Mouse (Mus musculus) MEL (cell line): Measurements from ENCODE around the gene Pcsk4. TPM values are rescaled to one million over a fixed set of nuclear protein-coding genes. Genes with fewer than 3 reads are reported as not detected.

Experiments
- DNase-seq: peaks from one replicate; pipeline ENCODE4 v3.0.0; 2011; ENCODE audit warnings: low read depth, low spot score
- H3K27ac ChIP-seq: 2 replicates; pipeline ENCODE4 v1.5.1; 2012; ENCODE audit warnings: low read depth, mild to moderate bottlenecking, control low read depth, low read length, moderate library complexity; ENCODE audit not compliant: control insufficient read depth
- H3K27me3 ChIP-seq, 2 experiments: fragments of 150-350 bp in 1 of 2; sonication (generic) in 1 of 2; 2 replicates each; pipeline ENCODE4 v1.6.1; 2012; ENCODE audit warnings: low read length in 2 of 2, mild to moderate bottlenecking in 2 of 2, improper control_type of control experiment in 1 of 2, moderate library complexity in 1 of 2; ENCODE audit not compliant: insufficient read depth in 2 of 2, control insufficient read depth in 1 of 2
- H3K36me3 ChIP-seq, 2 experiments: 2 replicates each; pipeline ENCODE4 v1.6.1; 2012 to 2014; ENCODE audit warnings: low read length in 2 of 2, improper control_type of control experiment in 1 of 2, inconsistent platforms in 1 of 2, mild to moderate bottlenecking in 1 of 2; ENCODE audit not compliant: insufficient read depth in 2 of 2, control insufficient read depth in 1 of 2
- H3K4me1 ChIP-seq, 2 experiments: fragments of 150-350 bp in 1 of 2; sonication (generic) in 1 of 2; 2 replicates each; pipeline ENCODE4 v1.6.1; 2012; ENCODE audit warnings: low read length in 2 of 2, improper control_type of control experiment in 1 of 2, mild to moderate bottlenecking in 1 of 2; ENCODE audit not compliant: insufficient read depth in 2 of 2, control insufficient read depth in 1 of 2
- H3K4me3 ChIP-seq, 2 experiments: fragments of 150-350 bp in 1 of 2; sonication (generic) in 1 of 2; 2 replicates each; pipeline ENCODE4 v1.5.1; 2012; ENCODE audit warnings: low read depth in 2 of 2, low read length in 2 of 2, mild to moderate bottlenecking in 2 of 2, moderate library complexity in 2 of 2, control low read depth in 1 of 2, improper control_type of control experiment in 1 of 2; ENCODE audit not compliant: control insufficient read depth in 1 of 2, insufficient read depth in 1 of 2
- H3K79me2 ChIP-seq: 2 replicates; pipeline ENCODE4 v1.6.1; 2012; ENCODE audit warnings: mild to moderate bottlenecking, low read length, moderate library complexity; ENCODE audit not compliant: control insufficient read depth, poor library complexity, insufficient read depth
- H3K9ac ChIP-seq: 2 replicates; pipeline ENCODE4 v1.6.1; 2012; ENCODE audit warnings: low read depth, mild to moderate bottlenecking, control low read depth, low read length, moderate library complexity; ENCODE audit not compliant: control insufficient read depth, poor library complexity, severe bottlenecking
- H3K9me3 ChIP-seq: fragments of 150-350 bp; sonication (generic); replicated peaks from 2 replicates; pipeline ENCODE4 v1.6.1; 2012; ENCODE audit warnings: mild to moderate bottlenecking, low read length, improper control_type of control experiment, moderate library complexity; ENCODE audit not compliant: insufficient read depth
- BHLHE40 ChIP-seq: IDR thresholded peaks from 2 replicates; pipeline ENCODE4 v1.6.1; 2012; ENCODE audit warnings: low read depth, mild to moderate bottlenecking, inconsistent platforms, low read length, improper control_type of control experiment, borderline replicate concordance
- CTCF ChIP-seq, 3 experiments: IDR thresholded peaks in 2 of 3; conservative IDR thresholded peaks in 1 of 3; 2 replicates each; pipeline ENCODE4 v1.5.1; 2011 to 2012; ENCODE audit warnings: low read length in 3 of 3, low read depth in 2 of 3, mild to moderate bottlenecking in 2 of 3, improper control_type of control experiment in 1 of 3, inconsistent platforms in 1 of 3, mixed read lengths in 1 of 3, moderate library complexity in 1 of 3; ENCODE audit not compliant: control insufficient read depth in 1 of 3, insufficient read depth in 1 of 3, poor library complexity in 1 of 3, severe bottlenecking in 1 of 3
- ELF1 ChIP-seq: IDR thresholded peaks from 2 replicates; pipeline ENCODE4 v1.6.1; 2014; ENCODE audit warnings: low read depth, mild to moderate bottlenecking, inconsistent platforms, low read length, improper control_type of control experiment, moderate library complexity
- EP300 ChIP-seq, 2 experiments: IDR thresholded peaks; 2 replicates each; pipeline ENCODE4 v1.6.1; 2011; ENCODE audit warnings: improper control_type of control experiment in 2 of 2, low read length in 2 of 2, low read depth in 1 of 2, mild to moderate bottlenecking in 1 of 2
- ETS1 ChIP-seq: IDR thresholded peaks from 2 replicates; pipeline ENCODE4 v1.6.1; 2012; ENCODE audit warnings: low read depth, mild to moderate bottlenecking, inconsistent platforms, low read length, improper control_type of control experiment, moderate library complexity
- HCFC1 ChIP-seq: IDR thresholded peaks from 2 replicates; pipeline ENCODE4 v1.6.1; 2012; ENCODE audit warnings: low read depth, mild to moderate bottlenecking, inconsistent platforms, low read length, improper control_type of control experiment, moderate library complexity
- JUND ChIP-seq: IDR thresholded peaks from 2 replicates; pipeline ENCODE4 v1.6.1; 2011; ENCODE audit warnings: low read depth, mild to moderate bottlenecking, improper control_type of control experiment, low read length
- KAT2A ChIP-seq: conservative IDR thresholded peaks from 2 replicates; pipeline ENCODE4 v1.6.1; 2012; ENCODE audit warnings: low read depth, low read length, improper control_type of control experiment, inconsistent platforms
- MAX ChIP-seq: IDR thresholded peaks from 2 replicates; pipeline ENCODE4 v1.6.1; 2011; ENCODE audit warnings: low read length, improper control_type of control experiment
- MAZ ChIP-seq: IDR thresholded peaks from 2 replicates; pipeline ENCODE4 v1.6.1; 2012; ENCODE audit warnings: low read depth, mild to moderate bottlenecking, inconsistent platforms, low read length, improper control_type of control experiment
- MYC ChIP-seq: IDR thresholded peaks from 2 replicates; pipeline ENCODE4 v1.6.1; 2011; ENCODE audit warnings: low read depth, mild to moderate bottlenecking, low read length, improper control_type of control experiment, moderate library complexity
- NRF1 ChIP-seq: IDR thresholded peaks from 2 replicates; pipeline ENCODE4 v1.6.1; 2014; ENCODE audit warnings: low read depth, mild to moderate bottlenecking, inconsistent platforms, low read length, improper control_type of control experiment, moderate library complexity; ENCODE audit not compliant: poor library complexity, insufficient read depth, severe bottlenecking
- POLR2AphosphoS2 ChIP-seq: IDR thresholded peaks from 2 replicates; pipeline ENCODE4 v1.6.1; 2011; ENCODE audit warnings: low read length, improper control_type of control experiment
- RAD21 ChIP-seq: IDR thresholded peaks from 2 replicates; pipeline ENCODE4 v1.6.1; 2011; ENCODE audit warnings: mild to moderate bottlenecking, low read depth, low read length, improper control_type of control experiment
- RCOR1 ChIP-seq: IDR thresholded peaks from 2 replicates; pipeline ENCODE4 v1.6.1; 2012; ENCODE audit warnings: low read depth, mild to moderate bottlenecking, inconsistent platforms, low read length, improper control_type of control experiment
- SIN3A ChIP-seq: IDR thresholded peaks from 2 replicates; pipeline ENCODE4 v1.6.1; 2012; ENCODE audit warnings: low read length, improper control_type of control experiment, inconsistent platforms
- SMC3 ChIP-seq: IDR thresholded peaks from 2 replicates; pipeline ENCODE4 v1.6.1; 2011; ENCODE audit warnings: low read depth, low read length, improper control_type of control experiment
- TCF12 ChIP-seq: IDR thresholded peaks from 2 replicates; pipeline ENCODE4 v1.6.1; 2014; ENCODE audit warnings: low read depth, mild to moderate bottlenecking, inconsistent platforms, low read length, improper control_type of control experiment, moderate library complexity
- ZC3H11A ChIP-seq: IDR thresholded peaks from 2 replicates; pipeline ENCODE4 v1.6.1; 2012; ENCODE audit warnings: low read depth, mild to moderate bottlenecking, inconsistent platforms, low read length, improper control_type of control experiment
- ZKSCAN1 ChIP-seq: IDR thresholded peaks from 2 replicates; pipeline ENCODE4 v1.6.1; 2012; ENCODE audit warnings: low read depth, mild to moderate bottlenecking, inconsistent platforms, low read length, improper control_type of control experiment, moderate library complexity
- ZNF384 ChIP-seq: IDR thresholded peaks from 2 replicates; pipeline ENCODE4 v1.6.1; 2012; ENCODE audit warnings: low read depth, mild to moderate bottlenecking, inconsistent platforms, low read length, improper control_type of control experiment
- polyA plus RNA-seq, 2 experiments: library from polyadenylated mRNA; stranded (reverse) in 1 of 2; unstranded in 1 of 2; fragments of >175 nt in 1 of 2; fragments of >200 nt in 1 of 2; gene quantifications; 2 replicates each; pipeline versions ENCODE4 v1.2.1 to v1.2.4; 2012; ENCODE audit warnings: low replicate concordance in 2 of 2, low read depth in 1 of 2; ENCODE audit not compliant: insufficient read length in 2 of 2, insufficient read depth in 1 of 2, missing spikeins in 1 of 2
- total RNA-seq: library from RNA; depleted of rRNA; stranded (reverse); fragments of 300-350 nt; gene quantifications from 2 replicates; pipeline ENCODE4 v1.2.3, GENCODE M21; 2012

Pcsk4 gene
- total and polyA plus RNA-seq, 3 experiments, result 6.5 to 23.1 TPM; not detected in 1

- TF ChIP-seq NRF1, result 0 out of 2 replicates have a peak, but pooled peaks have one; percentile 28
- peak; percentile 75; the same call in 1 of the 2 replicates for TF ChIP-seq ZKSCAN1
Observed at GRCm38 (mm10) chr10:80376160-80376559, 46.9 kb upstream of the Pcsk4 start (continued).

GRCm38 (mm10) chr10:80374063-80374462 is 44.8 kb upstream of the Pcsk4 start:
- H3K9ac ChIP-seq, result no peak overlapping the region; the same call in 1 of the 2 replicates
- peak; percentile 90 for DNase-seq
- no peaks in the 10 kb centered on the region for H3K27me3 ChIP-seq
- H3K4me1 ChIP-seq, result peaks cover 0 to 7% of the 10 kb centered on the region in 2 experiments; a peak in 1 of 4 replicates
- no peaks in the 10 kb centered on the region for H3K9me3 ChIP-seq
- no peak overlapping the region for H3K4me3 ChIP-seq
- no peak overlapping the region for H3K27ac ChIP-seq
- H3K79me2 ChIP-seq, result no peaks in the 10 kb centered on the region
- TF ChIP-seq CTCF (IDR thresholded peaks at IDR 0.05 in 2 of 3, conservative IDR thresholded peaks at IDR 0.05 in 1 of 3; ENCODE audit: control insufficient read depth in 1 of 3, insufficient read depth in 1 of 3, low read depth in 2 of 3, low read length in 3 of 3, poor library complexity in 1 of 3, severe bottlenecking in 1 of 3) (peak; percentile 75 to 93 (median 81)), TCF12 (no peak), RAD21 (peak; percentile 96), POLR2AphosphoS2 (no peak), MAX (0 out of 2 replicates have a peak, but pooled peaks have one; percentile 18), ZC3H11A (peak; percentile 83), KAT2A (no peak), HCFC1 (peak; percentile 39; the same call in 1 of the 2 replicates), MYC (0 out of 2 replicates have a peak, but pooled peaks have one; percentile 60), ZKSCAN1 (no peak), JUND (0 out of 2 replicates have a peak, but pooled peaks have one; percentile 43), MAZ (peak; percentile 78; the same call in 1 of the 2 replicates), SMC3 (peak; percentile 83), BHLHE40 (0 out of 2 replicates have a peak, but pooled peaks have one; percentile 40), RCOR1 (no peak), ETS1 (no peak), ELF1 (0 out of 2 replicates have a peak, but pooled peaks have one; percentile 36), EP300 (IDR thresholded peaks at IDR 0.05; ENCODE audit: low read depth in 1 of 2, low read length in 2 of 2) (0 out of 4 replicates have a peak, but pooled peaks of 1 of the 2 experiments have one; percentile 15), SIN3A (peak; percentile 73; the same call in 1 of the 2 replicates), ZNF384 (no peak)
- no peaks in the 10 kb centered on the region for H3K36me3 ChIP-seq
